Mouse (Mus musculus) forebrain, postnatal 0 days (tissue): ENCODE results near the gene Myo18b. TPM values are rescaled to one million over a fixed set of nuclear protein-coding genes. Genes with fewer than 3 reads are reported as not detected.

Source experiments
- ATAC-seq: fragments of 200-750 bp; cut with Nextera tagmentation; 2 replicates; pipeline ENCODE4 v1.8.0; 2017; ENCODE audit warnings: mild to moderate bottlenecking, moderate library complexity
- DNase-seq: peaks from one replicate; pipeline ENCODE4 v3.0.0-alpha.2; 2015
- H3K27ac ChIP-seq: fragments of 300-500 bp; sonication (generic); 2 replicates; pipeline ENCODE4 v1.5.1; 2014; ENCODE audit warnings: low read depth, mild to moderate bottlenecking, antibody characterized with exemption, low read length, moderate library complexity, mixed read lengths
- H3K27me3 ChIP-seq: fragments of 300-500 bp; sonication (generic); 2 replicates; pipeline ENCODE4 v1.6.1; 2014; ENCODE audit warnings: mild to moderate bottlenecking, low read length, mixed read lengths; ENCODE audit not compliant: insufficient read depth
- H3K36me3 ChIP-seq: fragments of 300-500 bp; sonication (generic); 2 replicates; pipeline ENCODE4 v1.6.1; 2014; ENCODE audit warnings: mild to moderate bottlenecking, moderate library complexity; ENCODE audit not compliant: insufficient read depth
- H3K4me1 ChIP-seq: fragments of 300-500 bp; sonication (generic); 2 replicates; pipeline ENCODE4 v1.6.1; 2014; ENCODE audit warnings: antibody characterized with exemption; ENCODE audit not compliant: insufficient read depth
- H3K4me2 ChIP-seq: fragments of 300-500 bp; sonication (generic); 2 replicates; pipeline ENCODE4 v1.6.1; 2014; ENCODE audit warnings: low read depth, mild to moderate bottlenecking, moderate library complexity
- H3K4me3 ChIP-seq: fragments of 300-500 bp; sonication (generic); 2 replicates; pipeline ENCODE4 v1.5.1; 2014; ENCODE audit warnings: low read depth, low read length, mixed read lengths
- H3K9ac ChIP-seq: fragments of 300-500 bp; sonication (generic); 2 replicates; pipeline ENCODE4 v1.6.1; 2014; ENCODE audit warnings: mild to moderate bottlenecking
- H3K9me3 ChIP-seq: fragments of 300-500 bp; sonication (generic); 2 replicates; pipeline ENCODE4 v1.6.1; 2016; ENCODE audit warnings: low read length
- CTCF ChIP-seq: sonication (generic); IDR thresholded peaks from 2 replicates; pipeline ENCODE4 v1.5.1; 2016; ENCODE audit warnings: antibody characterized with exemption, control low read depth, low read depth
- WGBS: fragments of 180-500 bp; shearing (Covaris S2); extraction: QIAGEN DNeasy Blood & Tissue Kit; methylation state at CpG from one replicate; pipeline ENCODE4 v1.1.7; 2014; 5-methylcytosine and 5-hydroxymethylcytosine counted together
- polyA plus RNA-seq: library from polyadenylated mRNA; unstranded; fragments of >200 nt; fragmentation: Nextera tagmentation; extraction: Ambion mirVana; gene quantifications from 2 replicates; pipeline ENCODE4 v1.2.1, GENCODE M21; 2015
- total RNA-seq: library from RNA; depleted of rRNA; stranded (reverse); fragments of >200 nt; gene quantifications from 2 replicates; pipeline ENCODE4 v1.2.3, GENCODE M21; 2014

The Myo18b gene
- total and polyA plus RNA-seq, 2 experiments from 2014 or later: 1.6 to 2.0 TPM

DNA sequence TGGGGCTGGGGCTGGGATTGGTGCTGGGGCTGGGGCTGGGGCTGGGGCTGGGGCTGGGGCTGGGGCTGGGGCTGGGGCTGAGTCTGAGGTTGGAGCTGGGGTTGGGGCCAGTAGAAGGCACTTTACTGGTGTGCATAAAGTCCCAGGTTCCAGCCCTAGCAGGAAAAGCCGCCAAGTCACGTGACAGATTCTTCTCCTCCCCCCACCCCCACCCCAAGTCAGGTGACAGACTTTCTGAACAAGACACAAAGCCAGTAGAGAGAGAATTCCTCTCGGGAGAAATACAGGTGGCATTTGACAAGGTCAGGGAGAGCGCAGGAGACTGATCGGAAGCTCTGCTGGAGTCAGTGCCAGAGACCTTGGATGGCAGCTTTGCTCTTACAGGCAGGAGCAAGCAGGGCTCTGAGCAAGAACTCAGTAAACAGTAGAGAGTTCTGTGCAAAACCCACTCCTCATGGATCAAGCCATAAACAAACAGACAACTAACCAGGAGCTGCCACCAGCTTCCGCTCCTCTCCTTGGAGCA is 124.7 kb downstream of the Myo18b start:
- H3K4me1 ChIP-seq: no peaks in the 10 kb centered on the region
- no peaks in the 10 kb centered on the region for H3K27me3 ChIP-seq
- no peak for TF ChIP-seq CTCF
- WGBS: 63% methylated on average over 6 of the region's 6 CpGs
- no peak for DNase-seq
- ATAC-seq: no peak
- H3K9me3 ChIP-seq: no peaks in the 10 kb centered on the region
- H3K9ac ChIP-seq: no peak overlapping the region
- H3K36me3 ChIP-seq: no peaks in the 10 kb centered on the region
- H3K4me3 ChIP-seq: no peak overlapping the region
- no peak overlapping the region for H3K4me2 ChIP-seq
- H3K27ac ChIP-seq: no peak overlapping the region

DNA sequence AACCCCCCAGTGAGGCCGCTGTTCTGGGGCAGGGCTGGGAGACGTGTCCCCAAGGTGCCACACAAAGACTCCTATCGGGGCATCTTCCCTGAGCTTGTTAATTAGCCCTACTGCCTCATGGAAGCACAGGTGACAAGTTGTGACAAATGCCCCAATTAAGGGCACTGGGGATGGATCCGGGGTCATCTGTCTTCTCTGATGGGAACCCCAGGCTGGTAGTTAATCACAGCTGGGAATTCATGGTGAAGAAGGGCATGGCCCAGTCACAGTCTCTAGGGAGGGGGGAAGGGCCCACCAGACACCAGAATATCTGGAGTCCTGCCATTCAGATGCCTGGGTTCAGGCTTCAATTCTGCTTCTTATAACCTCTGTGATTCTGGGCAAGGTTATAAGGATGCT is 126.4 kb downstream of the Myo18b start:
- Histone ChIP-seq H3K27ac (no peak overlapping the region), H3K4me2 (no peak overlapping the region)
- no peak for DNase-seq

DNA sequence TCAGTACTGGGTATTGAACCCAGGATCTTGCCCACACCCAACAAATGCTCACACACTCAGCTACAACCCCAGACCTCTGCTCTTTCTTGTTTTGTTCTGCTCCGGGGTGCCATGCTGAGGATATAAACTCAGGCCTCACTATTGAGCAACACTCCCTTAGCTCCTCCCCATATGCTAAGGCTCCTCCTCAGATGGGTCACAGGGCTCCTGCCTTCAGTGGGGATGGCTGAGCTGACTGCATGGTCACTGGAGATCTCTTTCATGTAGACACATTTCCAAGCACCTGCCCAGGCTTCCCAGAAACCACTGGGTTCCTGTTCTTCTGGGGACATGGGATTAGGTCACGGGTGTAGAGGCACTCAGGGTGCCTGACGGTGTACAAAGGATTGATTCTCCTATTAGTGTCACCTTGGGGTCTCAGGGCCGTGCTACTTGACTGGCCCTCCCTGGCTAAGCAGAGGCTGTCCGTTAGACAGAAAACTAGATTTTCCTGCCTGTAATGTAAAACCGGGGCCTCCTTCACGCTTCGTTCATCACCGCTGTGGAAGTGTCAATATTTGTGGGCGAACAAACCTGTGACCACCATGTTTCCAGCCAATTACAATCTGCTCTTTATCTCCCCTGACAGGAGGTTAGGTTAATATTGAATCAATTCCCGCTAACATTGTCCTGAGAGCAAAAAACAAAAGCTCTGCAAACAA is 127.0 kb downstream of the Myo18b start:
- H3K9ac ChIP-seq: no peak overlapping the region
- ATAC-seq (no peak), DNase-seq (no peak)
- H3K9me3 ChIP-seq: no peaks in the 10 kb centered on the region
- WGBS: 54% methylated on average over 11 of the region's 11 CpGs
- TF ChIP-seq CTCF: no peak
- H3K27me3 ChIP-seq: no peaks in the 10 kb centered on the region
- no peak overlapping the region for H3K27ac ChIP-seq
- no peak overlapping the region for H3K4me2 ChIP-seq
- no peaks in the 10 kb centered on the region for H3K36me3 ChIP-seq
- H3K4me3 ChIP-seq: no peak overlapping the region
- H3K4me1 ChIP-seq: no peaks in the 10 kb centered on the region

More for the DNA sequence above, 126.4 kb downstream of the Myo18b start:
- H3K9ac ChIP-seq: no peak overlapping the region
- no peaks in the 10 kb centered on the region for H3K27me3 ChIP-seq
- no peak for ATAC-seq
- no peak overlapping the region for H3K4me3 ChIP-seq
- TF ChIP-seq CTCF: no peak
- no peaks in the 10 kb centered on the region for H3K4me1 ChIP-seq
- no peaks in the 10 kb centered on the region for H3K36me3 ChIP-seq
- no peaks in the 10 kb centered on the region for H3K9me3 ChIP-seq
- WGBS: 31% methylated on average over 4 of the region's 4 CpGs

DNA sequence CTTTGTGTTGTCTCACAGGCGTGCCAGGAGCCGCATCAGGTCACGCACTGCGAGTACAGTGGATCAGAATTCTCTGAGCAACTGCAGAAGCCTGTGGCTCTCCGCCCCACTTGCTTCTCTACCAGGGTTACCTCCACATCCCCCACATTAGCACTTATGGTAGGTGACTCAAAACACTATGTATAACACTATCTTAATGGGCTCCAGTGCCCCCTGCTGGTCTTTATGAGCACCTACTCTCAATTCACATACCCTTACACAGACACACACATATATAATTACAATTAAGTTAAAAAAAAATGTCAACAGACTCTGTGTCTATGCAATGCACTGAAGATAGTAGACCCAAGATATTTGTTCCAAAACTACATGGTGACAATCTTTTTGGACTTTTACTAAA is 127.6 kb downstream of the Myo18b start:
- no peak overlapping the region for H3K4me3 ChIP-seq
- H3K4me2 ChIP-seq: no peak overlapping the region
- H3K27me3 ChIP-seq: no peaks in the 10 kb centered on the region
- H3K4me1 ChIP-seq: no peaks in the 10 kb centered on the region
- no peaks in the 10 kb centered on the region for H3K36me3 ChIP-seq
- no peaks in the 10 kb centered on the region for H3K9me3 ChIP-seq
- DNase-seq (no peak), ATAC-seq (no peak)
- no peak overlapping the region for H3K27ac ChIP-seq
- no peak overlapping the region for H3K9ac ChIP-seq
- TF ChIP-seq CTCF: no peak
- 98% methylated on average over 5 of the region's 5 CpGs for WGBS

DNA sequence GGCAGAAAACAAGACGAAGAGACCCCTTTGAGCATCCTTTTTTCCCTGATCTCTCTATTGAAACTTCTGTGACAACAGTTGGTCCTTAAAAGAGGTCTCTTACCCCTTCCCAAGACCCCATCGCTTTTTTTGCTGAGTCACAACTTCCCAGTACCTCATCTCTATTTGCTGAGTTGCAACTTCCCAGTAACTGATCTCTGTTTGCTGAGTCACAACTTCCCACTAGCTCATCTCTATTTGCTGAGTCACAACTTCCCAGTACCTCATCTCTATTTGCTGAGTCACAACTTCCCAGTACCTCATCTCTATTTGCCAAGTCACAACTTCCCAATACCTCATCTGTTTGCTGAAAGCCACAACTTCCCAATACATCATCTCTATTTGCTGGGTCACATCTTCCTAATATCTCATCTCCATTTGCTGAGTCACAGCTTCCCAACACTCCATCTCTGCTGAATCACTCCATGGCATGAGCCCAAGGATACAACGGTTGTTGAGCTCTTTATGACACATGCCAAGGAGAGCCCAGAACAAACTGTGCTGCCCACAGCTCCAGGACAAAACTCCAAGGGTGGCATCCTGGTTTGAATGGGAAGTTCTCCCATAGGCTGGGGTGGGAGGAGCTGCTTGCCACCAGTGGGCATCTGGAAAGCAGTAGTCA is 134.6 kb downstream of the Myo18b start:
- WGBS: 80% methylated on average over 3 of the region's 3 CpGs
- Histone ChIP-seq H3K36me3 (no peaks in the 10 kb centered on the region), H3K4me1 (no peaks in the 10 kb centered on the region), H3K4me3 (no peak overlapping the region), H3K27me3 (no peaks in the 10 kb centered on the region), H3K9me3 (no peaks in the 10 kb centered on the region), H3K9ac (no peak overlapping the region), H3K4me2 (no peak overlapping the region), H3K27ac (no peak overlapping the region)
- DNase-seq (no peak), ATAC-seq (no peak)
- TF ChIP-seq CTCF: no peak

DNA sequence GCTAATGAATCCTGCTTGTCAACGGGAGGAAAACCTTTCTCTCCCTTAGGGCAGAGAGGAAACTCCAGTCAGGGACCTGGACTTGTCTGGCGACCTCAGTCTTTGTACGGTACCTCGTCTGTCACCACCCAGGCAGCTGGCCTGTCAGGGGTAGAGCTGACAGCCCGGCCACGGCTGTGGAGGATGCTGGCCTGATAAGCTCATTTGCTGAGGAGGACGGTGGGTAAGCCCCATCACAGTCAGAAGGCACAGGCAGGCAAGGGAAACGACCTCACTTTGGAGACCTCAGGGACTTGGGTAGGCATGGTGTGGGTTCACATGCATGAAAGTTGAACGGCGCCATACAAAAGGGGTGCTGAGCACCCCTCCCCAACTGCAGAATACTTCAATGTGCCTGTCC is 140.6 kb downstream of the Myo18b start:
- no peak for DNase-seq
- no peaks in the 10 kb centered on the region for H3K27me3 ChIP-seq
- H3K36me3 ChIP-seq: no peaks in the 10 kb centered on the region
- H3K4me2 ChIP-seq: no peak overlapping the region
- TF ChIP-seq CTCF: no peak
- no peak for ATAC-seq
- no peak overlapping the region for H3K4me3 ChIP-seq
- no peak overlapping the region for H3K27ac ChIP-seq
- WGBS: 34% methylated on average over 10 of the region's 10 CpGs
- no peaks in the 10 kb centered on the region for H3K4me1 ChIP-seq
- no peaks in the 10 kb centered on the region for H3K9me3 ChIP-seq
- no peak overlapping the region for H3K9ac ChIP-seq

DNA sequence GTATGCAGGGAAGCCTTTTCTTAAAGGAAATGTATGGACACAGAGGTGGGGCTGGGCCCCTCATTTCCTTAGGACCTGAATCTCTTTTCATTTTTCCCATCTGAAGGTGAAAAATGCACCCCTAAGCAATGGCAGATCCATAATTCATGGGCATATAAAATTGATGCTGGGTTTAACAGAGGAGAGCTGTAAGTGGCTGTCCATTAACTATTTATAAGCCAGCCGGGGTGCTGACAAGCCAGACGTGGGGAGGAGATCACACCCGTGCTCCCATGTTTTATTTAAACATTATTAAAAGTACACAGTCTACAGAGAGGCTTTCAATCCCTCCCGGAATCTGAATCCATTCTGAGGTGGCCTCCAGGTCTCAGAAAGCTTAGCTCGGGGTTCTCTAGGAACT is 146.5 kb downstream of the Myo18b start:
- Histone ChIP-seq H3K9me3 (no peaks in the 10 kb centered on the region), H3K27me3 (no peaks in the 10 kb centered on the region), H3K9ac (no peak overlapping the region), H3K4me3 (no peak overlapping the region), H3K4me1 (peaks cover 7% of the 10 kb centered on the region), H3K4me2 (no peak overlapping the region), H3K27ac (no peak overlapping the region), H3K36me3 (no peaks in the 10 kb centered on the region)
- TF ChIP-seq CTCF: no peak
- 62% methylated on average over 5 of the region's 5 CpGs for WGBS
- ATAC-seq (no peak), DNase-seq (no peak)
